Mouse (Mus musculus): Measurements from ENCODE around the gene Lamb3.

DNA sequence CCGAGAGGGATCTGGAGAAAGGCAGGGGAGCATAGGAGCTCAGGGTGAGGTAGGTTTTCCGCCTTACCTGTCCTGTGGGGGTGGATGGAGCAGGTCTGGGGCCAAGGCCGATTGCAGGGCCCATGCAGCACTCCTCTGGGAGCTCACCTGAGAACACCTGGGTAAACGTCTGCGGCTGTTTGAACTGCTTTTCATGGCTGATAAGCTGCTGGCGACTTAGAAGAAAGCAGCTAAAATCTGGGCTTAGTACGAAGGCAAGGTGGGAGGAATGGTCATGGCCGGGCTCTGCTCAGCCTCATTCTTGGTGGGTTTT lies 94.5 kb downstream of the Lamb3 start:
- no peak for TF ChIP-seq POLR2A (IDR thresholded peaks at IDR 0.05; ENCODE audit: low read depth, low read length)
- no peak for TF ChIP-seq CTCF (conservative IDR thresholded peaks at IDR 0.05; ENCODE audit: insufficient read depth, insufficient read length, low read depth, low read length)
